Mouse (Mus musculus): ENCODE measurements around the gene St3gal6. TPM values are rescaled to one million over a fixed set of nuclear protein-coding genes. Genes with fewer than 3 reads are reported as not detected.

St3gal6 gene
- total and polyA plus RNA-seq, 3 experiments = 4.0 to 8.9 TPM; not detected in 1

GRCm38 (mm10) chr16:58470841-58471240 lies 53.2 kb downstream of the St3gal6 start:
- peak; percentile 62 for TF ChIP-seq GATA1 (IDR thresholded peaks at IDR 0.05; ENCODE audit: low read depth, low read length)
- peak in 1 of 2 experiments; percentile 26; a peak in 1 of 4 replicates for TF ChIP-seq EP300 (IDR thresholded peaks at IDR 0.05; ENCODE audit: low read depth in 1 of 2, low read length in 2 of 2)
- TF ChIP-seq MEF2A (IDR thresholded peaks at IDR 0.05; ENCODE audit: extremely low read depth, insufficient replicate concordance, low read depth, low read length, poor library complexity, severe bottlenecking) = no peak
- Histone ChIP-seq H3K4me3 (ENCODE audit: control insufficient read depth in 1 of 2, insufficient read depth in 1 of 2, low read depth in 2 of 2, low read length in 2 of 2) (no peak overlapping the region), H3K36me3 (ENCODE audit: control insufficient read depth in 1 of 2, insufficient read depth in 2 of 2, low read length in 2 of 2) (peaks cover 0 to 5% of the 10 kb centered on the region in 2 experiments; a peak in 2 of 4 replicates), H3K4me1 (ENCODE audit: control insufficient read depth in 1 of 2, insufficient read depth in 2 of 2, low read length in 2 of 2) (peaks cover 0 to 5% of the 10 kb centered on the region in 2 experiments; a peak in 3 of 4 replicates), H3K79me2 (ENCODE audit: control insufficient read depth, insufficient read depth, low read length, poor library complexity) (no peaks in the 10 kb centered on the region), H3K9ac (ENCODE audit: control insufficient read depth, low read depth, low read length, poor library complexity, severe bottlenecking) (no peak overlapping the region), H3K9me3 (replicated peaks; ENCODE audit: insufficient read depth, low read length) (no peaks in the 10 kb centered on the region), H3K27me3 (ENCODE audit: control insufficient read depth in 1 of 2, insufficient read depth in 2 of 2, low read length in 2 of 2) (no peaks in the 10 kb centered on the region), H3K27ac (ENCODE audit: control insufficient read depth, low read depth, low read length) (no peak overlapping the region)
- DNase-seq (ENCODE audit: low read depth, low spot score) = no peak

- Histone ChIP-seq H3K27me3 (ENCODE audit: control insufficient read depth in 1 of 2, insufficient read depth in 2 of 2, low read length in 2 of 2) (no peaks in the 10 kb centered on the region), H3K9me3 (replicated peaks; ENCODE audit: insufficient read depth, low read length) (no peaks in the 10 kb centered on the region), H3K4me1 (ENCODE audit: control insufficient read depth in 1 of 2, insufficient read depth in 2 of 2, low read length in 2 of 2) (peaks cover 0 to 5% of the 10 kb centered on the region in 2 experiments; a peak in 3 of 4 replicates), H3K4me3 (ENCODE audit: control insufficient read depth in 1 of 2, insufficient read depth in 1 of 2, low read depth in 2 of 2, low read length in 2 of 2) (no peak overlapping the region), H3K79me2 (ENCODE audit: control insufficient read depth, insufficient read depth, low read length, poor library complexity) (no peaks in the 10 kb centered on the region), H3K9ac (ENCODE audit: control insufficient read depth, low read depth, low read length, poor library complexity, severe bottlenecking) (no peak overlapping the region), H3K36me3 (ENCODE audit: control insufficient read depth in 1 of 2, insufficient read depth in 2 of 2, low read length in 2 of 2) (peaks cover 0 to 5% of the 10 kb centered on the region in 2 experiments; a peak in 2 of 4 replicates), H3K27ac (ENCODE audit: control insufficient read depth, low read depth, low read length) (no peak overlapping the region)
- TF ChIP-seq KAT2A (conservative IDR thresholded peaks at IDR 0.05; ENCODE audit: low read depth, low read length) = no peak
- TF ChIP-seq MAZ (IDR thresholded peaks at IDR 0.05; ENCODE audit: low read depth, low read length) = no peak
- no peak for TF ChIP-seq USF1 (IDR thresholded peaks at IDR 0.05; ENCODE audit: low read depth, low read length)
- no peak for TF ChIP-seq MXI1 (IDR thresholded peaks at IDR 0.05; ENCODE audit: low read depth, low read length)
- no peak for TF ChIP-seq MYB (IDR thresholded peaks at IDR 0.05; ENCODE audit: low read depth, low read length)
- TF ChIP-seq POLR2AphosphoS5 (IDR thresholded peaks at IDR 0.05; ENCODE audit: borderline replicate concordance, low read depth, low read length) = no peak
- TF ChIP-seq TCF12 (IDR thresholded peaks at IDR 0.05; ENCODE audit: low read depth, low read length) = no peak
- TF ChIP-seq RAD21 (IDR thresholded peaks at IDR 0.05; ENCODE audit: low read depth, low read length) = no peak
- no peak for TF ChIP-seq GABPA (IDR thresholded peaks at IDR 0.05; ENCODE audit: low read depth, low read length)
- TF ChIP-seq ZNF384 (IDR thresholded peaks at IDR 0.05; ENCODE audit: low read depth, low read length) = no peak
- TF ChIP-seq CHD2 (IDR thresholded peaks at IDR 0.05; ENCODE audit: low read length) = no peak
- TF ChIP-seq CHD1 (IDR thresholded peaks at IDR 0.05; ENCODE audit: low read depth, low read length) = no peak
- no peak for TF ChIP-seq BHLHE40 (IDR thresholded peaks at IDR 0.05; ENCODE audit: borderline replicate concordance, low read depth, low read length)
- TF ChIP-seq MYC (IDR thresholded peaks at IDR 0.05; ENCODE audit: low read depth, low read length) = no peak
- TF ChIP-seq MEF2A (IDR thresholded peaks at IDR 0.05; ENCODE audit: extremely low read depth, insufficient replicate concordance, low read depth, low read length, poor library complexity, severe bottlenecking) = no peak
- TF ChIP-seq ZKSCAN1 (IDR thresholded peaks at IDR 0.05; ENCODE audit: low read depth, low read length) = no peak
- no peak for TF ChIP-seq UBTF (IDR thresholded peaks at IDR 0.05; ENCODE audit: borderline replicate concordance, insufficient read depth, low read depth, low read length)
- TF ChIP-seq HCFC1 (IDR thresholded peaks at IDR 0.05; ENCODE audit: low read depth, low read length) = no peak
- TF ChIP-seq SIN3A (IDR thresholded peaks at IDR 0.05; ENCODE audit: low read length) = no peak
- no peak for DNase-seq (ENCODE audit: low read depth, low spot score)
These were observed 54.0 kb downstream of the St3gal6 start for GRCm38 (mm10) chr16:58470061-58470460.

Data from MEL (cell line).